Mouse (Mus musculus): Measurements from ENCODE around the gene Gstt2.

DNA sequence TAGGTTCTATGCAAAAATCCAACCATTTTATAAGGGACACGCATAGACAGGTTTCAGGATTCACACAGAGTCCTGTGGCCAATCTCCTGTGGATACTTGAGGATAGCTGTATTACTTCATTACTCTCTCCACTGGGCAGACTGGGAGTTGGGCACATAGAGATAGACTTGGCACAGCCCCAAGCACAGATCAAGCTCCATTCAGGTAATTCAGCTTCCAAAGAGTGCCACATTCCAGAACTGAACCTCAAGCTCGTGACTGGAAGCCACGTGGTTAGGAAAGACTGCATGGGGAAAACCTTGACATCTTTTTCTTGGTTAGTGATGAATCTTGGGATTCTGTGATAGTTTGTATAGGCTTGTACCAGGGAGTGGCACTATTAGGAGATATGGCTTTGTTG, 41.6 kb upstream of the Gstt2 start:
- no peak for TF ChIP-seq POLR2A (IDR thresholded peaks at IDR 0.05; ENCODE audit: insufficient read depth, low read depth, low read length)
- TF ChIP-seq CTCF (IDR thresholded peaks at IDR 0.05; ENCODE audit: insufficient read depth, low read depth, low read length) = no peak
